Mouse (Mus musculus) heart, embryonic 14.5 days (tissue): ENCODE data around the gene Vamp3. TPM values are rescaled to one million over a fixed set of nuclear protein-coding genes. Genes with fewer than 3 reads are reported as not detected.
A peak's percentile ranks its signal among the peaks of the same experiment; 100 is the strongest.

ENCODE experiments used
- ATAC-seq: fragments of 200-750 bp; cut with Nextera tagmentation; 2 replicates; pipeline ENCODE4 v1.8.0; 2017; ENCODE audit warnings: low read depth, moderate TSS enrichment; ENCODE audit not compliant: insufficient number of reproducible peaks, insufficient read depth, low FRiP score
- H3K27ac ChIP-seq, 2 experiments: fragments of 200-500 bp in 1 of 2; fragments of 300-500 bp in 1 of 2; sonication (generic) in 1 of 2; replicated peaks in 1 of 2; 2 replicates each; pipeline ENCODE4 v1.5.1; 2012 to 2014; ENCODE audit warnings: low read depth in 2 of 2, low read length in 2 of 2, control low read depth in 1 of 2, mild to moderate bottlenecking in 1 of 2, mixed read lengths in 1 of 2; ENCODE audit not compliant: control insufficient read depth in 1 of 2, insufficient read depth in 1 of 2
- H3K27me3 ChIP-seq: fragments of 300-500 bp; sonication (generic); 2 replicates; pipeline ENCODE4 v1.6.1; 2014; ENCODE audit warnings: mild to moderate bottlenecking, low read length, control low read depth; ENCODE audit not compliant: control insufficient read depth, insufficient read depth
- H3K36me3 ChIP-seq: fragments of 300-500 bp; sonication (generic); 2 replicates; pipeline ENCODE4 v1.6.1; 2014; ENCODE audit warnings: mild to moderate bottlenecking, control low read depth, low read length, mixed read lengths; ENCODE audit not compliant: control insufficient read depth, insufficient read depth
- H3K4me1 ChIP-seq, 2 experiments: fragments of 200-500 bp in 1 of 2; fragments of 300-500 bp in 1 of 2; sonication (generic) in 1 of 2; 2 replicates each; pipeline ENCODE4 v1.6.1; 2012 to 2014; ENCODE audit warnings: low read length in 2 of 2, control low read depth in 1 of 2, mixed read lengths in 1 of 2; ENCODE audit not compliant: control insufficient read depth in 2 of 2, insufficient read depth in 2 of 2
- H3K4me2 ChIP-seq: fragments of 300-500 bp; sonication (generic); 2 replicates; pipeline ENCODE4 v1.6.1; 2014; ENCODE audit warnings: mild to moderate bottlenecking, low read length
- H3K4me3 ChIP-seq, 2 experiments: fragments of 200-500 bp in 1 of 2; fragments of 300-500 bp in 1 of 2; sonication (generic) in 1 of 2; 2 replicates each; pipeline ENCODE4 v1.5.1; 2012 to 2014; ENCODE audit warnings: low read length in 2 of 2, mild to moderate bottlenecking in 2 of 2, control low read depth in 1 of 2, low read depth in 1 of 2, moderate library complexity in 1 of 2; ENCODE audit not compliant: control insufficient read depth in 1 of 2, insufficient read depth in 1 of 2
- H3K9ac ChIP-seq: fragments of 300-500 bp; sonication (generic); 2 replicates; pipeline ENCODE4 v1.6.1; 2014; ENCODE audit warnings: mild to moderate bottlenecking, low read length
- H3K9me3 ChIP-seq: fragments of 300-500 bp; sonication (generic); 2 replicates; pipeline ENCODE4 v1.6.1; 2016; ENCODE audit warnings: low read length, control low read depth; ENCODE audit not compliant: control insufficient read depth
- WGBS: fragments of 180-500 bp; shearing (Covaris S2); extraction: QIAGEN DNeasy Blood & Tissue Kit; methylation state at CpG from one replicate; pipeline ENCODE4 v1.1.7; 2014; 5-methylcytosine and 5-hydroxymethylcytosine counted together
- polyA plus RNA-seq: library from polyadenylated mRNA; unstranded; fragments of >200 nt; fragmentation: Nextera tagmentation; extraction: Ambion mirVana; gene quantifications from 2 replicates; pipeline ENCODE4 v1.2.1, GENCODE M21; 2014

The Vamp3 gene
- polyA plus RNA-seq, 1 experiment from 2014 or later: 97.4 TPM

GRCm38 (mm10) chr4:151095207-151095606 lies 37.4 kb upstream of the Vamp3 start:
- ATAC-seq: no peak
- no peaks in the 10 kb centered on the region for H3K36me3 ChIP-seq
- H3K4me1 ChIP-seq: peaks cover 37 to 69% of the 10 kb centered on the region in 2 experiments
- H3K9me3 ChIP-seq: no peaks in the 10 kb centered on the region
- H3K27me3 ChIP-seq: no peaks in the 10 kb centered on the region
- no peak overlapping the region for H3K4me3 ChIP-seq
- WGBS: 32% methylated on average over 2 of the region's 2 CpGs
- H3K9ac ChIP-seq: peak overlapping the region; percentile 68; the same call in 1 of the 2 replicates
- H3K4me2 ChIP-seq: peak overlapping the region; percentile 59; the same call in 1 of the 2 replicates
- peak overlapping the region; percentile 98 to 99 for H3K27ac ChIP-seq

GRCm38 (mm10) chr4:151089270-151089669 lies 31.5 kb upstream of the Vamp3 start, which contains the start of gene Gm13090:
Gene Gm13090 (plus strand): TSS chr4:151089570.
- peaks cover 37% of the 10 kb centered on the region for H3K36me3 ChIP-seq
- ATAC-seq: no peak
- peak within 1 kb of the TSS; percentile 15 to 46; a peak in 3 of 4 replicates for H3K27ac ChIP-seq
- WGBS: 84% methylated on average over 7 of the region's 7 CpGs
- no peaks in the 10 kb centered on the region for H3K9me3 ChIP-seq
- H3K4me1 ChIP-seq: peaks cover 21 to 45% of the 10 kb centered on the region in 2 experiments
- H3K4me2 ChIP-seq: peak within 1 kb of the TSS; percentile 1; the same call in 1 of the 2 replicates
- H3K9ac ChIP-seq: peak within 1 kb of the TSS; percentile 25; the same call in 1 of the 2 replicates
- no peaks in the 10 kb centered on the region for H3K27me3 ChIP-seq
- H3K4me3 ChIP-seq: no peak within 1 kb of the TSS

- no peak overlapping the region for H3K4me3 ChIP-seq
- H3K9me3 ChIP-seq: no peaks in the 10 kb centered on the region
- peak overlapping the region in 1 of 2 experiments; percentile 46; a peak in 2 of 4 replicates for H3K27ac ChIP-seq
- H3K9ac ChIP-seq: 0 out of 2 replicates have a peak overlapping the region, but pooled peaks have one; percentile 25
- 73% methylated on average over 14 of the region's 14 CpGs for WGBS
- H3K36me3 ChIP-seq: peaks cover 41% of the 10 kb centered on the region
- H3K4me1 ChIP-seq: peaks cover 24 to 50% of the 10 kb centered on the region in 2 experiments
- H3K4me2 ChIP-seq: no peak overlapping the region
- no peak for ATAC-seq
- no peaks in the 10 kb centered on the region for H3K27me3 ChIP-seq
Measured at GRCm38 (mm10) chr4:151088819-151089218, 31.1 kb upstream of the Vamp3 start.

- H3K4me3 ChIP-seq: no peak overlapping the region
- no peaks in the 10 kb centered on the region for H3K9me3 ChIP-seq
- no peak for ATAC-seq
- WGBS: 94% methylated on average over 1 of the region's 1 CpGs
- H3K27ac ChIP-seq: no peak overlapping the region
- H3K4me1 ChIP-seq: peaks cover 31 to 58% of the 10 kb centered on the region in 2 experiments
- H3K27me3 ChIP-seq: no peaks in the 10 kb centered on the region
- peaks cover 55% of the 10 kb centered on the region for H3K36me3 ChIP-seq
- no peak overlapping the region for H3K9ac ChIP-seq
- no peak overlapping the region for H3K4me2 ChIP-seq
Measured at GRCm38 (mm10) chr4:151087358-151087757, 29.6 kb upstream of the Vamp3 start.

GRCm38 (mm10) chr4:151083027-151083426 lies 25.3 kb upstream of the Vamp3 start:
- H3K4me2 ChIP-seq: 0 out of 2 replicates have a peak overlapping the region, but pooled peaks have one; percentile 11
- peaks cover 95% of the 10 kb centered on the region for H3K36me3 ChIP-seq
- no peaks in the 10 kb centered on the region for H3K27me3 ChIP-seq
- peak overlapping the region; percentile 39 for H3K9ac ChIP-seq
- 32% methylated on average over 5 of the region's 5 CpGs for WGBS
- peak; percentile 31 for ATAC-seq
- no peak overlapping the region for H3K4me3 ChIP-seq
- H3K9me3 ChIP-seq: no peaks in the 10 kb centered on the region
- peaks cover 15 to 28% of the 10 kb centered on the region in 2 experiments for H3K4me1 ChIP-seq
- H3K27ac ChIP-seq: peak overlapping the region; percentile 85 to 96

- Histone ChIP-seq H3K36me3 (peaks cover 95% of the 10 kb centered on the region), H3K9me3 (no peaks in the 10 kb centered on the region), H3K27ac (peak overlapping the region in 1 of 2 experiments; percentile 85; a peak in 3 of 4 replicates), H3K4me1 (peaks cover 15 to 28% of the 10 kb centered on the region in 2 experiments), H3K4me2 (no peak overlapping the region), H3K27me3 (no peaks in the 10 kb centered on the region), H3K9ac (no peak overlapping the region), H3K4me3 (no peak overlapping the region)
- WGBS: 91% methylated on average over 13 of the region's 13 CpGs
- ATAC-seq: no peak
Measured at GRCm38 (mm10) chr4:151081977-151082376, 24.2 kb upstream of the Vamp3 start.

GRCm38 (mm10) chr4:151081355-151081754 lies 23.6 kb upstream of the Vamp3 start:
- 81% methylated on average over 2 of the region's 2 CpGs for WGBS
- H3K9me3 ChIP-seq: no peaks in the 10 kb centered on the region
- H3K9ac ChIP-seq: no peak overlapping the region
- ATAC-seq: no peak
- no peaks in the 10 kb centered on the region for H3K27me3 ChIP-seq
- H3K4me1 ChIP-seq: peaks cover 15 to 28% of the 10 kb centered on the region in 2 experiments
- H3K27ac ChIP-seq: no peak overlapping the region
- H3K4me3 ChIP-seq: no peak overlapping the region
- no peak overlapping the region for H3K4me2 ChIP-seq
- peaks cover 96% of the 10 kb centered on the region for H3K36me3 ChIP-seq

GRCm38 (mm10) chr4:151074817-151075216 lies 17.1 kb upstream of the Vamp3 start:
- no peak overlapping the region for H3K27ac ChIP-seq
- no peaks in the 10 kb centered on the region for H3K27me3 ChIP-seq
- 0 out of 4 replicates have a peak, but pooled peaks cover 0 to 4% of the 10 kb centered on the region in 2 experiments for H3K4me1 ChIP-seq
- WGBS: 89% methylated on average over 15 of the region's 15 CpGs
- H3K9ac ChIP-seq: no peak overlapping the region
- peaks cover 96% of the 10 kb centered on the region for H3K36me3 ChIP-seq
- ATAC-seq: no peak
- no peaks in the 10 kb centered on the region for H3K9me3 ChIP-seq
- no peak overlapping the region for H3K4me2 ChIP-seq
- H3K4me3 ChIP-seq: no peak overlapping the region
